8 mouse cellular contexts compared by ENCODE assay signal in the genomic region with DNA sequence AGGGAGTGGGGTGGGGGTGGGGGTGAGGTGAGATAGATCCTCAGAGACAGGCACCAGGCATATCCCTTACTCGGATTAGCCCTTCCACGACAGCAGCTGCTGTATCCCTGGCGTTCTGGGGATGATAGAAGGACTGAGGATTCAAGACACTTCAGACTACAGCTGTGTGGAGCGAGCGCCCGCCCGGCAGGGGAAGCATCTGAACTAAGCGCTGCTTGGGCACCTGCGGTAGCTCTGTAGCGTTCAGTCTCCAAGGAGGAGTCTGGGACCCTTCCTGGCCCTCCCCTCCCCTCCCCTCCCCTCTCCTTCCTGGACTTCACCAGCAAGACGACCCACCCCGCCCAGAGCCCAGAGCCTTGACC. TPM values are rescaled to one million over a fixed set of nuclear protein-coding genes. Genes with fewer than 3 reads are reported as not detected.
A peak's percentile ranks its signal among the peaks of the same experiment; 100 is the strongest.
DNase-seq lines count a peak whose midpoint lies in the region; ATAC-seq and TF ChIP-seq lines count a peak whose summit lies in the region.

No protein-coding gene starts in this region.

- peak overlapping the region; percentile 52 for H3K4me3 ChIP-seq in kidney, embryonic 15.5 days (replicated peaks)
- H3K4me3 ChIP-seq in bone marrow macrophage, adult 2 months (ENCODE audit: insufficient read depth, low read length), result peak overlapping the region; percentile 57
- H3K4me3 ChIP-seq in hindbrain, embryonic 11.5 days (ENCODE audit: low read depth, low read length), result peak overlapping the region; percentile 42
- peak overlapping the region; percentile 52 for H3K4me3 ChIP-seq in midbrain, embryonic 13.5 days (replicated peaks)

- no peak for TF ChIP-seq POLR2A in bone marrow macrophage, adult 2 months (IDR thresholded peaks at IDR 0.05; ENCODE audit: borderline replicate concordance, low read depth, low read length)

- peak; percentile 63 for ATAC-seq in kidney, embryonic 15.5 days (replicated peaks; ENCODE audit: low FRiP score)
- peak; percentile 52 for ATAC-seq in hindbrain, embryonic 11.5 days (ENCODE audit: low FRiP score)
- peak; percentile 77 for ATAC-seq in midbrain, embryonic 13.5 days

- H3K9me3 ChIP-seq in kidney, embryonic 15.5 days (replicated peaks), result no peaks in the 10 kb centered on the region
- H3K9me3 ChIP-seq in hindbrain, embryonic 11.5 days (ENCODE audit: control insufficient read depth, low read length), result no peaks in the 10 kb centered on the region
- no peaks in the 10 kb centered on the region for H3K9me3 ChIP-seq in midbrain, embryonic 13.5 days

- WGBS in kidney, embryonic 15.5 days, result 0% methylated on average over 10 of the region's 12 CpGs
- WGBS in hindbrain, embryonic 11.5 days, result under 1% methylated on average over 10 of the region's 12 CpGs
- 0% methylated on average over 12 of the region's 12 CpGs for WGBS in midbrain, embryonic 13.5 days

- H3K4me1 ChIP-seq in kidney, embryonic 15.5 days, result peaks cover 36% of the 10 kb centered on the region
- 0 out of 2 replicates have a peak, but pooled peaks cover 2% of the 10 kb centered on the region for H3K4me1 ChIP-seq in bone marrow macrophage, adult 2 months (ENCODE audit: control insufficient read depth, insufficient read depth, low read length)
- peaks cover 4% of the 10 kb centered on the region; the same call in 1 of the 2 replicates for H3K4me1 ChIP-seq in hindbrain, embryonic 11.5 days (replicated peaks; ENCODE audit: control insufficient read depth, insufficient read depth, low read length)
- H3K4me1 ChIP-seq in midbrain, embryonic 13.5 days (replicated peaks), result peaks cover 24% of the 10 kb centered on the region

- H3K27me3 ChIP-seq in kidney, embryonic 15.5 days, result peaks cover 34% of the 10 kb centered on the region
- H3K27me3 ChIP-seq in hindbrain, embryonic 11.5 days (ENCODE audit: control insufficient read depth, insufficient read depth, low read length), result peaks cover 12% of the 10 kb centered on the region
- H3K27me3 ChIP-seq in midbrain, embryonic 13.5 days, result peaks cover 27% of the 10 kb centered on the region

- no peak overlapping the region for H3K27ac ChIP-seq in kidney, embryonic 15.5 days
- no peak overlapping the region for H3K27ac ChIP-seq in bone marrow macrophage, adult 2 months (ENCODE audit: insufficient read depth, low read depth, low read length)
- no peak overlapping the region for H3K27ac ChIP-seq in hindbrain, embryonic 11.5 days (ENCODE audit: low read depth, low read length)
- no peak overlapping the region for H3K27ac ChIP-seq in midbrain, embryonic 13.5 days

- H3K36me3 ChIP-seq in kidney, embryonic 15.5 days, result no peaks in the 10 kb centered on the region
- H3K36me3 ChIP-seq in hindbrain, embryonic 11.5 days (ENCODE audit: control insufficient read depth, insufficient read depth, low read length), result no peaks in the 10 kb centered on the region
- no peaks in the 10 kb centered on the region for H3K36me3 ChIP-seq in midbrain, embryonic 13.5 days

- peak overlapping the region; percentile 41 for H3K9ac ChIP-seq in kidney, embryonic 15.5 days
- peak overlapping the region; percentile 43; the same call in 1 of the 2 replicates for H3K9ac ChIP-seq in hindbrain, embryonic 11.5 days (ENCODE audit: low read depth, low read length)
- peak overlapping the region; percentile 71 for H3K9ac ChIP-seq in midbrain, embryonic 13.5 days (replicated peaks)

- H3K4me2 ChIP-seq in kidney, embryonic 15.5 days, result peak overlapping the region; percentile 98
- H3K4me2 ChIP-seq in hindbrain, embryonic 11.5 days (replicated peaks; ENCODE audit: low read depth, low read length), result peak overlapping the region; percentile 97
- peak overlapping the region; percentile 99 for H3K4me2 ChIP-seq in midbrain, embryonic 13.5 days (replicated peaks)

- DNase-seq in kidney, postnatal 25 days, result no peak
- DNase-seq in hindbrain, embryonic 11.5 days (ENCODE audit: low spot score), result peak; percentile 64
- no peak for DNase-seq in adrenal gland, postnatal 4 days (ENCODE audit: low spot score in 2 of 2)
- DNase-seq in cerebellum, adult 11-12 months, result no peak
- no peak for DNase-seq in MN1 (ENCODE audit: low spot score)

- TF ChIP-seq CTCF in bone marrow macrophage, adult 2 months (IDR thresholded peaks at IDR 0.05; ENCODE audit: low read depth, low read length), result no peak

RNA-seq across cellular contexts. Expression of a gene that starts 54.6 kb away (rescaled TPM):
- polyA plus RNA-seq in kidney, embryonic 15.5 days (2015; fragmentation: Nextera tagmentation; extraction: Ambion mirVana), result 0.76 and 1.0 TPM in 2 replicates
- polyA plus RNA-seq in bone marrow macrophage, adult 2 months (2012; ENCODE audit: insufficient read depth, insufficient read length, missing spikeins), result 2.3 and 3.0 TPM in 2 replicates
- polyA plus RNA-seq in hindbrain, embryonic 11.5 days (2014; fragmentation: Nextera tagmentation; extraction: Ambion mirVana), result not detected in 2 replicates
- 1.2 and 1.4 TPM in 2 replicates for polyA plus RNA-seq in midbrain, embryonic 13.5 days (2015; fragmentation: Nextera tagmentation; extraction: Ambion mirVana)
- total RNA-seq in adrenal gland, postnatal 4 days (2021), result under 1 TPM; 0.31 to 0.45 TPM
